Mouse (Mus musculus) left cerebral cortex, postnatal 36 days (tissue): ENCODE data around the gene Cd82. TPM values are rescaled to one million over a fixed set of nuclear protein-coding genes. Genes with fewer than 3 reads are reported as not detected.

Source experiments
- DNase-seq, 2 experiments: peaks; one replicate each; pipeline ENCODE4 v3.0.0; 2021 to 2022; ENCODE audit warnings: low spot score in 2 of 2, mixed read lengths in 1 of 2
- intact Hi-C: fragments of 180-260 bp; cut with DNase I; formaldehyde crosslinking; loops from one replicate; pipeline ENCODE4 v1.15.1; 2025
- total RNA-seq, 2 experiments: library from RNA; stranded (reverse); gene quantifications; 2 replicates each; pipeline ENCODE4 v1.2.3; 2021

Cd82 gene
- total RNA-seq, result 10 to 100 TPM; 16.7 to 19.4 TPM

DNA sequence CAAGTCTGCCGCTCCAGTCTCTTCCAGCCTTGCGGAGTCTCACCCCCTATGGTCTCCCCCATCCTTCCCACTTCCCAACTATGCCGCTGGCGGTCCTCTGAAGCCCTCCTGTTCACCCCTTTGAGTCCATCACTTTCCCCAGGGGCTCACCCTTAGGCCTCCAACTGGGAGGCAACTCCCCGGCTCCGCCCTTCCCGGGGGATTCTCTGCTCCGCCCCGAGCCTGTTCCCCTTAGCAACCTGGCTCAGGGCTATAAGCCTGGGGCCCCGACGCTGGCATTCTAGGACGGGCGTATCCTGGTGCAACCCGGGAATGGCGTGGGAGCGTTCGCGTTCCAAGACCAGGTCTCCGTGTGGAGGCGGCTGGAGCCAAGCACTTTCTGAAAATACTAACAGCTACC is at the start of gene Cd82:
Cd82 (minus strand) TSS at position 381 of the 400 bp plus-strand sequence.
- intact Hi-C loops, result no loop called here
- peak in 1 of 2 experiments; percentile 11 for DNase-seq

DNA sequence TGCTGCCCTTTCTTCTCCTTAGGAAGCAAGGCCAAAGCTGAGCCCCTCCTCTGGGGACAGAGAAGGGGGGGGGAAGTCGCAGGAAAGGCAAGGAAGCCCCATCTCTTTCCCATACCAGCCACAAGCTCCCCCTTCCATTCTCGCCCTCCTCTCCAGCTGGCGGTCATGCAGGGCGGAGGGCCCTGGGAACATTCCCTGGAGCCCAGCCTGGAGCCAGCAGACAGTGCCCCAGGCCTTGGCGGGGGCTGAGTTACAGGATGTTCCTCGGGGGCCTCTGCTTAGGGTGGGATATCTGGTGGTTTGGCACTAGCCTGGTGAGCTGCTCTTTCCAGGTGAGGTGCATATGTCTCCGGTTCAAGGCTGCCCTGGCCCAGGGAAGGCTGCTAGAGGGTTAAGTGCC is 49.2 kb upstream of the Cd82 start:
- intact Hi-C loops, result no loop called here
- DNase-seq, result no peak

DNA sequence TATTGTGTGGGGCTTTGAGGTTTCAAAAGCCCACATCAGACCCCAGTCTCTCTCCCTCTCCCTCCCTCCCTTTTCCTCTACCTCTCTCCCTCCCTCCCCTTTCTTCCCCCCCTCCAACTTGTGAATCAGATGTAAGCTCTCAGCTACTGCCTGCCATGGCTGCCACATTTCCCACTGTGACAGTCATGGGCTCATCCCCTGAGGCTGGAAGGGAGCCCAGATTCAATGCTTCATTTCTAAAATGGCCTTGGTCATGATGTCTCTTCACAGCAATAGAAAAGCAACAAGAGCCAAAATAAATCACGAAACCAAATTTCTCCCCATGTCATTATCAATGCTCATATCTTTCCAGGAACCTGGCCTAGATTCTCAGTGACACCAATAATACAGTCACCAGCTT is 47.9 kb upstream of the Cd82 start:
- intact Hi-C loops, result no loop called here
- DNase-seq, result no peak

DNA sequence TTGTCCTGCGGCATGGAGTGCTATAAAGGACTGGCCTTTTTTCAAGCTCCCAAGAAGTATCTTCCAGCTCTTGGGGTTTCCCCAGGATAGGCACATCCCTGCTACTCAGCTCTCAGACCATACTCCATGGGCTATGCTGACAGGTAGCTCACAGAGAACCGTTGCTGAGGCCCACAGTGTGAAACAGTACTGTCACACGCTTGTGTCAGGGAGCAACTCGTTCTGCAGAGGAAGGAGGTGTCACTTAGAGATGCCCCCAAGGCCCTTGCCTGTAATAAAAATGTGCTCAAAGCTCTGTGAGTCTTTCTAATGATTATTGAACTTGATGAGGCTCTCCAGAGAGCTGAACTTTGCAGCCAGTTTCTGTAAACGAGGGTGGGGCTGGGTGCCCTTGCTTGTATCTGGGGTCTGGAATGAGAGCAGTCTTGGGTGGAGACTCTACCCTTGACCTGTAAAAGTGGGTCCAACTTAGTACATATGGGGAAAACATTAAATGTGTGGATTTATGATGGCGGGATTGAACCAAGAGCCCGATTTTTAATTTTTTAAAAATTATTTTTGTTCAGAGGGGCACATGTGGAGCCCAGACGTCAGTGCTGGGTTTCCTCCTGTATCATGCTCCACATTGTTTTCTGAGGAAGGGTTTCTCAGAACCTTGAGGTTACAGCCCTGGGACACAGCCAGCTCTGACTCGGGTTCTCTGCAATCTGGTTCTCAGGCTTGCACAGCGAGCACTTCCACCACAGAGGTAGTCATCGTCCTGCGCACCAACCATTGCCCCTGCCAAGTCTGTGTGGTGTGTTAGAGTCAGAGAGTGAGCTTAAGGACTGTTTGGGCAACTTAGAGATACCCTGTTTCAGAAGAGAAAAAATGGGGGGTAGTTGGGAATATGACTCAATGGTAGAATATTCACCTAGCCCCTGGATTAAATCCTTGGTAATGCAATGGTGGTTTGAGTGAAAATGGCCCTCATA is 47.1 kb upstream of the Cd82 start:
- intact Hi-C loops, result no loop called here
- no peak for DNase-seq

DNA sequence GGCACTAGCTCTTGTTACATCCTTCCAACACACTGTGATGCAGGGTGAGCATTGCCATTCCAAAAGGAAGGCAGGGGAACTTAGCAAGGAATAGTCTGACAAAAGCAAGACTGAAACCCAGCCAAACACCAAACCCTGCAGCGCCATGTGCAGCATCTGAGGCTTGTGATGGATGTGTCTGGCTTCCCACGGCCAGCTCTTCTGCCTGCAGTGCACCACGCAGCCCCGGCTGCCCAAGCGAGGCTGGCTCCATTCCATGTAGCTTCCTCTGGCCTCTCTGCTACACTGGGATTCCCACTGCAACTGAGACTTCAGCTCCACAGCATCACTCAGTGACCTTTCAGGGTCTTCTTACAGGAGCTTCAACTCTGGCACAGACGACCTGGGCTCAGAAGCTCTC is 42.2 kb upstream of the Cd82 start:
- intact Hi-C loops, result no loop called here
- DNase-seq, result peak; percentile 37 to 39

DNA sequence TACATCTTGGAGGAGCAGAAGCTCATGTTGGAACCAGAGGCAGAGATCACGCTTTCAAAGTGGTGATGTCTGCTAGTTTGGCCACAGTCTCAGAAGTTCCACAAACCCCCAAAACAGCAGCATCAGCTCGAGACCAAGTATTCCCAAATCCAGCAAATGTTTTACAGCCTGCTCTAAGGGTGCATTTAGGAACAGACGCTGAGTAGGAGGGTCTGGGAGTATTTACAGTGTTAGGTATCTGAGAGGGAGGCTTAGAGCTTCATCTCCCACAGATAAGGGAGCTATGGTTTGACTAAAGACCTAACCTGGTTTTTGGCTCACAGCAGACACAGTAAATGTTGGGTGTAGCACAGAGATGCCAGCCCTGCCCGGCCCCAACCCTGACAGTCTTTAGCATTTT is 40.4 kb upstream of the Cd82 start:
- intact Hi-C loops, result no loop called here
- no peak for DNase-seq

DNA sequence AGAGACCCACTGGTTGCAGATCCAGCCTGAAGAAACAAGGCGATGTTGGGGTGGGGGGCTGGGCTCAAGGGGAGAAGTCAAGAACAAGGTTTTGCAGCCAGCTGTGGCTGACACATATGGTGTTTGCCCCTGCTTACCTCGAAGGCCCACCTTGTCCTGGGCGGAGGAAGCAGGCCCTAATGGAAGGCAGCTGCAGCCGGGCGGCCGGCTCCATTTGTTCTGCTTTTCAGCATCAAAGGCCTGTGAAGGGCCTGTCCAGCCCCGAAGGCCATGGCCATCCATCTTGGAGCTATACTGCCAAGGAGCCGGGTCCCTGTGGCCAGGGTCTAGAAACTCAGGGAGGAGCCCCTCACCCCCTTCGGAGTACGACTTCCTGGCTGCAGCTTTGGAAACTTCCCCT is 38.4 kb upstream of the Cd82 start:
- no peak for DNase-seq
- intact Hi-C loops, result no loop called here

DNA sequence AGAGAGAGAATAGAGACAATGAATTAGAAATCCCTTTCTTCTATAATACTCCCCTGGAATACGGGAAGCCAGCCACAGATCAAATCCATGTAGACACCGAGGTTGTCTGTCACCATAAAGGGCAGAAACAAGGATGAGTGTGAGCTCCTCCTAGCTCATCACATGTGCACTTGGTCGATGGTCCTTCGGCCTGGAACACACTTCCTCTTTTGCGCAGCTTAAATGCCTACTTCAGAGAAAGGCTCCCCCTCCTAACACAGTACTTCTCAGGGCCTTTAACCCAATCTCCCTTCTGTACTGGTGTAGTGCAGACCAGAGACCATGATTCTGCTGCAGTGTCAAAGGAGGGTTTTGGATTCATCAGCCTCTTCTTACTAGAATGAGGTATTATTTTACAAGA is 34.3 kb upstream of the Cd82 start:
- DNase-seq, result no peak
- intact Hi-C loops, result no loop called here

DNA sequence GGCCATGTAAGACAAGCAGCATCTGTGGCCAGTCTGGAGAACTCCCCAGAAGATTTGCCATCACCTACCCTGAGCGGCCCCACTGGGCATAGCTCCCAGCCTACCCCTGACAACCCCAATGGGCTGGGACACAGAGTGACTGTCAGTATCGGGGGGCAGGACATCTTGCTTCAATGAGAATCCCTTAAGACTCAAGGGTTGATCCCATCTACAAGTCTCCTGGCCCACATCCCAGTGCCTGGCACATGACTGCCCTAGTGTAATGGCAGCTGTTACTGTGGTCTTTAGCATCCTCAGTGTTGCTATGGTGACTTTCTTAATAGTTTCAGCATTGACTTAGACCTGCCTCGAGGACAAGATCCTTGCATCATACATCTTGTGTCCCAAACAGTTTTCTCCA is 32.2 kb upstream of the Cd82 start:
- intact Hi-C loops, result no loop called here
- DNase-seq, result no peak

DNA sequence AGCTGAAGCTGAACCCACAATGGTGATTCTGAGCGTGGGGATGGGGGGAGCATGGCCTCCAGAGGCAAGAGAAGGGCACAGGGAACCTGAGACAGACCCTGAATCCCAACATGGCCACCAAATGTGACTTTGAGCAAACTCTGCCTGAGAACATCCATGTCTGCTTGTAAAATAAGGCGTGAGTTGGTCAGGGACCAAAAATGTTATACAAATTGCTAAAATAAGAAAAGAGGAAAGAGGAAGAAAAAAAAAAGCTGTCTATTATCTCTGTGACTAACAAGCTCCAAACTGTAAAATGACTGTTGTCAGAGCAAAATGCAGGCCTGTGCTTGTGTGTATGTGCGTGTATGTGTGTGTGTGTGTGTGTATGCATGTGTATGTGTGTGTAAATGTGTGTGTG is 30.6 kb upstream of the Cd82 start:
- DNase-seq, result no peak
- intact Hi-C loops, result no loop called here

DNA sequence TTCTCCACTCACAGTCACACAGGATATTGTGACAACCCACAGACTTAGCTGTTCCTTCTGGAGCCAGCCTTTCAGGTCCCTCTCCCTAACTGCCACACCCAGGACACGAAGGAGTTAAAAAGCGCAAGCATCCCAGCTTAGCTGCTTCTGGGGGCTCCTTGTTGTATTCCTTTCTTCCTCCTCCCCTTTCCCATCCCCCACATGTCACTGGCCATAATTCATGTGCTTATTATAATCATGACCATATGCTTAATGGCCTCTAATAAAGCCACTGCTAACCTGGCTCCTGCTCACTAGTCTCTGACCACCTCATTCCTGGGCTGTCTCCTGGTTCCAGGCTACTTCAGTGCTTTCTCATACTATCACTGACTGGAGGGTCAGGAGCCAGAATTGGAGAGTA is 27.6 kb upstream of the Cd82 start:
- DNase-seq, result no peak
- intact Hi-C loops, result no loop called here

DNA sequence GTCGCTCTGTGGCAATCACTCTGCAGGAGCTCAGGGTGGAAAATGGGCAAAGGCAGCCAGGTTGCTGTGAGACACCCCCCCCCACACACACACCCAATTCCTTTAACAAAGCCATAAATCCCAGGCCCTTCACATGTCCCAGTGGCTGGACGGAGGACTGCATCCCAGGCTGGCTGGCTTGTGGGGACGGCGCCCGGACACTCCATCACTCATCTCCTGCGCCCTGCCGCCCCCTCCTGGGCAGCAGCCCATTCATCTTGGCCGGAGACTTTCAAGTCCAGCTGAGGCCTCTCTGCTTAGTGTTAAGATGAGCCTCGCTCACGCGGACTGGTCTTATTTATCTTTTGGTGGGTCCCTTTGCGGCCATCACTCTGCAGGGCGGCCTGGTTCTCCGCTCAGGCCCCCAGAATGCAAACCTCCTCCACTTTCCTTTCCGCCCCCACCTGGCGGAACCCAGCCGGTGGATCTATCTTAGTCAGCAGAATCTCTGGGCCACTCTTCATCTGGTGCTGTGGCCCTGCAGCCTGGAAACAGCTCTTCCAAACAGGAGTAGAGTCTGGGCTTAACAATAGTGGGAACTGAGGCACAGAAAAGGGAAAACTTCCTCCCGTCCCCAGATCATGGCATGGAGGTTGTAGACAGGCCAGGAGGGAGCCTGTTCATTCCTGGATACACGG is 26.1 kb upstream of the Cd82 start:
- intact Hi-C loops, result no loop called here

DNA sequence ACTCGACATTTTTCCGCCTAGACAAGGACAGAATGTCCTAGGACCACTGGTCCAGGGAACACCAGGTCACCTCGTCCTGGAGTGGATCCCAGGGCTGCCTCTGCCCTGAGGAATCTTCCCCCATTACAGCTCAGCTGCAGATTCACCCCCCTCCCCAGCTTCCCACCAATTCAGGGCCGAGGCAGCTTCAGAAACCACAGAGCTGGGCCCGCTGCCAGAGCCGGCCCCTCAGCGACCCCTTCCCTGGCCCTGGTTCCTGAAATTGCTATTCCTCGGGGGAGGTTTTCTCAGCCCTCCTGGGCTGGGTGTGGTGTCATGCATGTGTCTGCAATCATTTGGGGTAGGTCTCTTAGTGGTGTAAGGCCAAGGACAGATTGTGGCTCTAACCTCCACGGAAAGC is 22.5 kb upstream of the Cd82 start:
- intact Hi-C loops, result no loop called here
- no peak for DNase-seq

More for the DNA sequence above, 26.1 kb upstream of the Cd82 start:
- DNase-seq, result no peak

DNA sequence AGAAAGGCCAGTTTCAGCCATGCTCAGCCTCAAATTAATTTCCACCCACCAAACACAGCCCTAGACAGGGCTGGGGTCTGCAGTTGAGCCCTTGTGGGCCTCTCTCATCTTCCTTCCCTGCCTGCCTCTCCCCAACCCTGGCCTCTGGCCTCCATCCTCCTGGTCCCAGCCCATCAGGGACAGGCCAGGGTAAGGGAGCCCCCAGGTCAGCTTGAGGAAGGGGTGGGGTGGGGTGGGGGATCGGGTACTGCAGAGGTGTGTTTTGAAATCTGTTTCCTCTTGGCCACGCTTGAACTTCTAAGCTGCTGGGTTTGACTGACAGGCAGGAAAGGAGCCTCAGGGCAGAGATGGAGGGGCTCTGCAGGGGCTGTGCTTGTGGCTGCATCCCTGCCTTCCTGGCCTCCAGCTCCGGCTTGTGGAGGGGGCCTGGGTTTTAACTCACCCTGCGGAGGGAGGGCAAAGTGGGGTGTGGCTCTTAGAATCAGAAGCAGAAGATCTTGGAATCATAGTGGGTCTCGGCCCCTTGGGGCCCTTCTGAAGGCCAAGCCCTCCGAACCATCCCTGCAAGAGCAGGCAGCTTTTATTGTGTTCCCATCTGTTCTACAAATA is 19.2 kb upstream of the Cd82 start:
- DNase-seq, result no peak
- intact Hi-C loops, result no loop called here

DNA sequence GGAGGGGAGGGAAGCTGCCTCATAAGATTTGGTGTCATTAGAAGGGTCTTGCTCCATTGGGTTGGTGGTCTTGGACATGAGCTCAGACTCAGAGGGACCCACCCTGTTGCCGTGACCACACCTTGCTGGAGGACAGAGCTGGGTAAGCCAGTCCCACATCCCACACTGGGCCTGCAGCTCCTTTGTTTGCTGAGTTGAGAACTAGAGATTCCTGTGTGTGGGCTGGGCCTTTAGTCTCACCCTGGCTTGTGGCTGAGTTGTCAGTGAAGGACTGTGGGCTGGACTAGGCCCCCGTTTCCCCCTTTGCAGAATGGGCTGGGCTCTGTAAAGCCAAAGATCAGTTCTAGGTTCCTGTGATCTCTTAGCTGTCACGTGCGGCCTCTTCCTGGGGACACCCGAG is 15.8 kb upstream of the Cd82 start:
- intact Hi-C loops, result loop anchor here (10.0 kb wide), 1 partner anchor 336 kb away; no protein-coding TSS in a partner anchor

DNA sequence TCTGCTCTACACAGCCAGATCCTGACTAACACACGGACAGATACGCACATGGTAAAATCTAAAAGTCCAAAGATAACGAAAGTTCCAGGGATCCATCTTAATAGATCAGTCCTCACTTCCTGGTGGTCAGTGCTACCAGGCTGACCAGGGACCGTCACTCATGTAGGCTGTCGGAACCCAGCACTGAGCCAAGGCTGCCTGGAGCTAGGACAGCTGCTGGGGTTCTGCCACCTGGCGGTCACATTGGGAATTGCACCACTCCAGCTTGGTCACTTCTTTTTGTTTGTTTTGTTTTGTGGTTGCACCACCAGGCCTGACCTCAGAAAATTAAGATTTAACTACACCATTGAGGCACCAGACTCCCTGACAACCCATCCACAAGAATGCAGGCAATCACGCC is 14.6 kb upstream of the Cd82 start:
- DNase-seq, result no peak
- intact Hi-C loops, result loop anchor here (2.0 to 10.0 kb wide), 2 partner anchors 181 to 337 kb away; no protein-coding TSS in a partner anchor

More for the DNA sequence above, 15.8 kb upstream of the Cd82 start:
- DNase-seq, result no peak

DNA sequence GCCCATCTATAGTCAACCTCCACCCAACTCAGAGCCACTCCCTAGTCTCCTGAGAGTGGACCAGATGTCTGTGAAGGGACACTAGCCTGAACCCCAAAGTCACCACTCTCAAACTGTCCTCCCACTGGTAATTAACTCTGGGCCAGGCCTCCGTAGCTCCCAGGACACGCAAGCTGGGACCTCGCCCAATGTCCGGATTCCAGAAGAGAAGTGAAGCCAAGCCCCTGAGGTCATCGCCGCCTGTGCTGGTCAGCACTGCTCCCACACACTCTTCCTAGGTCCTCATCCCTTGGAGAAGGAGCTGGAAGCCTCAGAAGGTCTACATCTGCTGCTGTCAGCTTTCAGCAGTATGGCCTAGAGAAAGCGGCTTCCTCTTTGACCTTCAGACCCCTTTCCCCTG is 13.5 kb upstream of the Cd82 start:
- DNase-seq, result no peak
- intact Hi-C loops, result loop anchor here (2.0 to 10.0 kb wide), 2 partner anchors 182 to 338 kb away; no protein-coding TSS in a partner anchor

DNA sequence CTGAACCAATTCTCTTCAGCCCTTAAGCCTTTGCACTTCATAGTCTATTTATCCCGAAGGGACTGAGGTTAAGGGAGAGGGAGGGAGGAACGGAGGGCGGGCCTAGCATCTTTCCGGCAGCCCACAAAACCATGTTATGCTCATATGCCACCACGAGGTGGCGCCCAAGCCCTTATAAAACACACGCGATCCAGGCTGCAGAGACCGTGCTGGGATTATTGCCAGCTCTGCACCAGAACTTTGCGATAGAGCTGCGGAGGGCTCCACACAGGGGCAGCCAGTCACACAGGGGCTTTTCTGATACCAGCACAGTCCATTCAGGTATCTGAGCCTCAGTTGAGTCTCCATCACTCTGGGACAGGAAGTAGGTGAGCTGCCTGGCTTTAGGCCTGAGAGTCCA is 12.1 kb upstream of the Cd82 start:
- DNase-seq, result peak; percentile 82 to 90
- intact Hi-C loops, result loop anchor here (2.0 to 10.0 kb wide), 2 partner anchors 312 to 340 kb away; no protein-coding TSS in a partner anchor

DNA sequence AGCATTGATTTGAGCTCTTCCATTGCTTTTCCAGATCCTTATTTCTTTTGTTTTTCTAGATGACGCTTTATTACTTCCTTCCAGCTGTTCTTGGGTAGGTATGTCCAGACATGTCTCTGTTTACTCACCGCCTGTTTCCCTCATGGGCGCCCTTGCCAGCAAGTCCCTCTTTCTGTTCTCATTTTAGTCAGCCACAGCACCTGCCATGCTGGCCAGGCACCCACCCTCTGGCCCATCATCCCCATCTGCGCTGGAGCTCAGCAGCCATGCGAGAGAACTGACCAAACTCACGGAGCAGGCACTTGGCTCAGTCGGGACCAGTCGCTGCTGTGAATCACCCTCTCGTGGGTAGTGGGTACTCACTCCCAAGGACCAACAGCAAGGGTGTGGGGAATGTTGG is 11.0 kb upstream of the Cd82 start:
- intact Hi-C loops, result loop anchor here (2.0 to 10.0 kb wide), 2 partner anchors 313 to 341 kb away; no protein-coding TSS in a partner anchor
- DNase-seq, result no peak
